Mouse (Mus musculus) monocyte, adult 5-6 weeks (primary cell): ENCODE data around the gene Anxa3. TPM values are rescaled to one million over a fixed set of nuclear protein-coding genes. Genes with fewer than 3 reads are reported as not detected.
A peak's percentile ranks its signal among the peaks of the same experiment; 100 is the strongest.

Source experiments
- ATAC-seq: fragments of 153-309, 156-312 bp; replicated peaks from 2 replicates; pipeline ENCODE4 v1.8.0; 2017; ENCODE audit warnings: mild to moderate bottlenecking; ENCODE audit not compliant: low TSS enrichment, insufficient number of reproducible peaks, severe bottlenecking, poor library complexity, low FRiP score
- total RNA-seq: library from RNA; stranded (forward); fragments of 200-1000, 200-491, 200-594 nt; gene quantifications from 3 replicates; pipeline ENCODE4 v1.2.3, GENCODE M21; 2017

Anxa3 gene
- total RNA-seq, 1 experiment from 2014 or later, result 17.1 TPM

DNA sequence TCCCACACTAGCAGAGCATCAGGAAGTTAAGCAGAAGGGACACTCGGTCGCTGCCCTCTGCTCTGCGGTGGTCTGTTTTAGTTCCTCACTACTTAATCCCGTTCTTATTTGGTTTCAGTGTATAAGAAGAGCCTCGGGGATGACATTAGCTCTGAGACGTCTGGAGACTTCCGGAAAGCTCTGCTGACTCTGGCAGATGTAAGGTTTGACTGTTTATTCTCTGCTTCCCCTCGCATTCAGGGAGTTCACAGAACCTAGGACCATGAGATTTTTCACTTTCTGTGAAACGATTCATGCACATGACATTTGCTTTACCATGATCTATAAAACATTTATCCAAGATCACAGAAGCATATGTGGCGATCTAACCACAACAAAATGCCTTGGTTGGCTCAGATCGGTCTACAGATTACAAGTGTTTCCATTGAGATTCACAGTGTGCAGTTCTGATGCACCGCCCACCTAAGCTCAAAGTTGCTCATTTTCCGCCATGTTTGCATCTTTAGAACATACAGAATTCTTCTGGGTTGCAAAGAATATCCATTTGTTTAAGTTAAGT lies 31.7 kb downstream of the Anxa3 start:
- ATAC-seq, result no peak

DNA sequence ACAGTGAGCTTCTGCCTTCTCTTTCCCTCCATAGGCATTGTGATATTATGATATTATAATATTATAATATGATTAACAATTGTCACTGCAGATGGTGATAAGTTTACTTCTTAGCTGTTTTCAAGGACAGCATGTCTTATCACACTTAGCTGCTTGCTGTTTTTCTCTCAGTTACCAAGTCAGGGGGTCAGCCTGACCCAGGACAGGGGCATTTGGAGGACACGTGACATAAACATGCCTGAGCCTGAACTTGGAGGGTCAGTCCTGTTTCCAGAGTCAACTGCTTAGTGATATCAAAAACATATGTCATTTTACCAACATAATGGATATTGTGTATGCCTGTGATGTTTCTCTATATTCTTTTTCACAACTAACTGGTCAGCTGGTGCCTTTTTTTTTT lies 34.0 kb downstream of the Anxa3 start:
- no peak for ATAC-seq

GRCm38 (mm10) chr5:96834338-96834737 lies 41.2 kb downstream of the Anxa3 start:
- no peak for ATAC-seq

DNA sequence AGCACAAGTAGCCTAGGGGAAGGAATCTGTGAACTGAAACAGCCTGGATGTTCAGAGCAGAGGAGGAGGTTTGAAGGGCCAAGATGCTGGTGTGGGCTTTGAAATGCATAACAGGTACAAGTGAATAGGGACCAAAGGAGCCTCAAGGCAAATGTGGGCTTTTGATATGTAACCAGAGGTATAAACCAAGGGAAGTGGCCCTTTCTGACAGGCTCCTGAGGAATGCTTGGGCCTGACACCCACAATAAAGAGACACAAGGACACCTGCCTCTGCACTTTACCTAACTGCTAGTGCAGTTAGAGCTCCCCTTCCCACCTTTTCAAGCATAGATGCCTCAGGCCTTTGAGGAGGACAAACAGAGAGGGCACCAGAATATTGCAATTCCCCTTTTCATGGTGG lies 54.8 kb downstream of the Anxa3 start:
- ATAC-seq, result no peak

DNA sequence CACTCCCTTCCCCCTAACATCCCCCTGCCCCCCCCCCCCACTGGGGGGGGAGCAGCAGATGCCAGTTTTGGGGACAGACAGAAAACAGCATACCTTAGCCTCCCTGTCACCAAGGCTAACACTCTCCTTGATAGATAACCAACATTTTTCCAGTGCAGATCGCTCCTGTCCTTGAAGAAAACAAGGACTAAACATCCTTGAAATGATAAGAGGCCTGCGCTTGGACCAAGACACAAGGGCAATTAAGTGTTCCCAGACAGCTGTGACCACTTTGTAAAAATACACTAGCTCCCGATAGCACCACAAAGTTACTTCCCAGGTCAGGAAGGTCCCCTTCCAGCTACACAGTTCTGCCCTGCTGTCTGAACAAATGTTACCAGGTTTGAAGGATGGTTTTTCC lies 55.2 kb downstream of the Anxa3 start:
- ATAC-seq, result no peak

DNA sequence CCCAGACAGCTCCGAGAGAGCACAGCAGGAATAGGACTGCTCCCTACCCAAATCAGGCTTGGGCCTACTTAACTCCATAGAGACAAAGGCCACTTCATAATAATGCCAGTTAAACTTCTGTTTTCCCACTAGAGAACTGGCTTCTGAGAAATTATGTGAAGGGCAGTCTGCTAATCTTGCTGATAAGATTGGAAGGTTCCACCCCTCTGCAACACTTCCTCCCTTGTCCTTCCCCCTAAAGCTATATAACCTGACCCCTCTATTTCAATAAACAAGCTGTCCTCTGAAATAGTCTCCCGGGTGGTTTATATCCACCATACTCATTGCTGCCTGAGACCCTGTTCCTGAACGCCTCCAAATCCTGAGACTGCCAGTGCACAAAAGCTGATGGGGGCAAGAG lies 56.1 kb downstream of the Anxa3 start:
- ATAC-seq, result no peak

GRCm38 (mm10) chr5:96853451-96853850 lies 60.3 kb downstream of the Anxa3 start:
- no peak for ATAC-seq

- ATAC-seq, result no peak
Measured at GRCm38 (mm10) chr5:96854350-96854749, 61.2 kb downstream of the Anxa3 start.

GRCm38 (mm10) chr5:96859938-96860337 lies 66.8 kb downstream of the Anxa3 start:
- no peak for ATAC-seq

- ATAC-seq, result no peak
Measured at GRCm38 (mm10) chr5:96867171-96867570, 74.0 kb downstream of the Anxa3 start.

GRCm38 (mm10) chr5:96868893-96869292 lies 75.8 kb downstream of the Anxa3 start:
- no peak for ATAC-seq

- no peak for ATAC-seq
Measured at GRCm38 (mm10) chr5:96870996-96871395, 77.9 kb downstream of the Anxa3 start.

- ATAC-seq, result peak; percentile 78
Measured at GRCm38 (mm10) chr5:96878178-96878577, 85.0 kb downstream of the Anxa3 start.

- ATAC-seq, result no peak
Measured at GRCm38 (mm10) chr5:96878851-96879540, 85.9 kb downstream of the Anxa3 start.

DNA sequence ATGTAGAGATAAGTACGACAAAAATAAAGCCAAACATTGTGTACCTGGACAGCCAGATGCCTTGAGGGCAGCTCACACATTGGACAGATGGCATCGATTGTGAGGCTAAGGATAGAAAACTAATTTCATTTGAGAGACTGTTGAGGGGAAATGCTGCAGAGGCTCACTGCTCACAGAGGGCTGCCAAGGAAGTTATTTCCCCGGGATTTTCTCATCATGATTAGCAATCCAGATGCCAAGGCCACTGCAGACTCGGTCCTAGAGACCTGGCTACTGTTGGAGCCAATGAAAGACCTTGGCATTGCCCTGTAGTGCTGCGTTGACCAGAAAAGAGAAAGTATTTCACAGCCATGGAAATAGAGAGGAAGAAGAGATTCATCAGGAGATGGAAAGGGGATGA lies 87.1 kb downstream of the Anxa3 start:
- ATAC-seq, result no peak

DNA sequence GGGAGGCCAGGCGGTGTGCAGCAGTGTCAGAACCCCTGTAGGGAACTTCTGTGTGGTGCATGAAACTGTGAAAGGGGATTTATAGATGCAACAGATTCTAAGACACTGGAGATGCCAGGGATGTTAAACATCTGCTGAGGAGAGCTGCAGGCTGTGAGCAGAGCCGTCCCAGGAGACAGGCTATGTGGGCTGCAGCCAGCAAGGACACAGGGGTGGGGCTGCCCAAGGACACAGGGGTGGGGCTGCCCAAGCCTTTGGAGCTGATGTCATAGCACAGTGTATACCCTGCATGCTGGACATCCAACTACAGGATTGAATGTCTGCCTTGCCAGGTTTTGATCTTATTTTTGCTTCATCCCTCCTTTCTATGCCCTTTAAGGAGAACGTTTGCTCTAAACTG lies 88.0 kb downstream of the Anxa3 start:
- no peak for ATAC-seq

- no peak for ATAC-seq
Measured at GRCm38 (mm10) chr5:96881613-96882012, 88.5 kb downstream of the Anxa3 start.

- no peak for ATAC-seq
Measured at GRCm38 (mm10) chr5:96885202-96885601, 92.1 kb downstream of the Anxa3 start.

- no peak for ATAC-seq
Measured at GRCm38 (mm10) chr5:96888396-96888795, 95.3 kb downstream of the Anxa3 start.

DNA sequence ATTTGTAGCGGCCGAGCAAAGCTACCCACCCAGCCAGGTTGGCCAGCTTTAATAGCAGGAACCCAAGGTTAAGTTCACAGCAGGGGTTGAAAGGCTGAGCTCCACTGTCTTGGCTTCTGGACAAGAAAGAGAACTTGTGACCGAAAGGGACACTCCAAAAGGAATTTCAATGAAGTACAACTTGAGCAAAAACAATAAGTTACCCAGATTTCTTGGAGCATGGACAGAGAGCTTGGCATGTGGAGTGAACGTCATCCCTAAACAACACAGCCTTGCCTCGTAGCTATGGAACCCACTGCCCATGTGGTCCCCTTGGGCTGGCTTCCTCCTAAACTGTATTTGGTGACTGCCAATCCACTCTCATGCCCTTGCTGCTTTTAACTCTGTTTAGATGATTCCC lies 97.2 kb downstream of the Anxa3 start:
- ATAC-seq, result no peak
